Mouse (Mus musculus) yolk sac, embryonic 10.5 days (tissue): ENCODE results near the gene Ano6.

Experiments used
- DNase-seq: peaks from one replicate; pipeline ENCODE4 v3.0.0-alpha.2; 2017; ENCODE audit warnings: low spot score

Ano6 gene

DNA sequence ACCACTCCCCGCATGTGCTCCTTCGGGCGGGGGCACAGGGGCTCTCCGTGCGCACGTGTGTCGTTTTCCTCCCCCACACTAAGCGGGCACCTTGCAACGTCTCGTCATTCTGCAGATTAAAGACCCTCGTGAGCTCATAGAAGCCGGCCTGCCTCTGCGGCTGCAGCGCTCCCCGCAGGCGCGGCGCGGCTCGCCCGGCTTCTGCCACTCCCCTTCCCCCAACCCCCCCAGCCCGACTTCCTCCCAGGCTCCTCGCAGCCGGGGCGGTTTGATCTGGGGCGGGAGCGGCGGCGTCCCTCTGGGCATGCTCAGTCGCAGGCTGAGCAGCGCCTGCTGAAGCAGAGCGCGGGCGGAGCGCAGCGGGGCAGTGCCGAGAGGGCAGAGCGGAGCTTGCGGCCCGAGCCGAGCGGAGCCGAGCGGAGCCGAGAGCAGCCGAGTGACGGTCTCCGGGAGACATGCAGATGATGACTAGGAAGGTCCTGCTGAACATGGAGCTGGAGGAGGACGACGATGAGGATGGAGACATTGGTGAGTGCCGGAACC is at the start of gene Ano6:
Ano6 (plus strand) TSS at position 315 of the 543 bp plus-strand sequence.
- peak; percentile 95 for DNase-seq

DNA sequence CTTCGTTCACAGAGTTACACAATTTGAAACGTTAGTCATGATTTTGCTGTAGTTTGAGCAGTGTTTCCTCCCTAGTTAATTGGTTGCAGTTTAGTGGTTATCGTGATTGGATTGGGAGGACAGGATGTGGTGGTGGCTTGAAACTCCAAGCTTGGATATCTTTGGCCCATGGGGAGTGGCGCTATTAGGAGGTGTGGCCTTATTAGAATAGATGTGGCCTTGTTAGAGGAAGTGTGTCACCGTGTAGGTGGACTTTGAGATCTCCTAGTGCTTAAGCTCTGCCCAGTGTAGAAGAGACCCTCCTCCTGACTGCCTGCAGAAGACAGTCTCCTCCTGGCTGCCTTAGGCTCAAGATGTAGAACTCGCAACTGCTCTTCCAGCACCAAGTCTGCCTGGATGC is 47.7 kb upstream of the Ano6 start:
- no peak for DNase-seq

DNA sequence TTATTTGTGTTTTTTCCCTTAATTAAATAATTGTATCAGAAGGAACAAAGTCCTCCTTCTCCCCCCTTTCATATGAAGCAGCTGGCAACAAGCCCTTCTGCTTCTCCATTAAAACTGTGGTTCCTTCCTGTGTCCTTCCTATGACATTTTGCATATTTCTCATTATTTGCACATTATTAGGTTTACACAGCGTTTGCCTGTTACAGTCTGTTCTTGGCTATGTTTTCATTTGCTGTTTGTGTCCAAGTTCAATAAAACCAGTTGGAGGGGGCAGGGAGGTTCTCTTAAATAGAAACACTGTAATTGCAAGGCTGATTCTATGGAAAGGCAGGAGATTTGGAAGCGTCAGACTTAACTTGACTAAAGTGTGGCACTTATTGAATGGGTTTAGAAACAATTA is 46.8 kb upstream of the Ano6 start:
- no peak for DNase-seq

DNA sequence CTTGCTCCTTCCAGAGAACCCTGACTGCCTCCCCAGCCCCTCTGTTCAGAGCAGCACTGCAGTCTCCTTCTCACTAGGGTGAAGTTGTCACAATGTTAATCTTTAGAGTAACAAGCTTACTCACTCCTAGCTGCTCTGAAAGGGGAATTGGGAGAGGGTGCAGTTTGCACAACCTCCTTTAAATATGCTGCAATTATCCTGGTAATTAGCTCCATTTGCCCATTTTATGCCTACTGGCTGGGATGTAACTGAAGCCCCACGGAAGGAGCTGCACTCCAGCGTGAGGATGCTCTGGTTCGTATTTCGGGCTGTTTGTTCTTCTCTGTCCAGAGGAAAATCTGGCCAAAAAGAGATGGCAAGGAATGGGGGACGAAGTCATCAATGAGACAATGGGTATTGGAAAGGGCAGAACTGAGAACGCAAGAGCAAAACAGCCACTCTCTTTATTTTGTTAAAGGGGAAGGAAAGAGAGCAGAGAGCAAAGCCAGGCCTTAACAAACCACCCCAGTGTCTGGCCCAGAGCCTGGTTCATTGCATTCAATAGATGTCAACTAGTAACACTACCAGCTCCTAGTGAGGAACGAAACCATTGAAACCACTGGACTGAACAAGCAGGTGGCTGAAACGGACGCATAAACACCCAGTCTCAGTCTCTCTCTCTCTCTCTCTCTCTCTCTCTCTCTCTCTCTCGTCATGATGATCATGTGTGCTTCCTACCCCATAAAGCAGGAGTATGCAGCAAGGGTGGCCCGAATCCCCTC is 45.1 kb upstream of the Ano6 start:
- DNase-seq: no peak

DNA sequence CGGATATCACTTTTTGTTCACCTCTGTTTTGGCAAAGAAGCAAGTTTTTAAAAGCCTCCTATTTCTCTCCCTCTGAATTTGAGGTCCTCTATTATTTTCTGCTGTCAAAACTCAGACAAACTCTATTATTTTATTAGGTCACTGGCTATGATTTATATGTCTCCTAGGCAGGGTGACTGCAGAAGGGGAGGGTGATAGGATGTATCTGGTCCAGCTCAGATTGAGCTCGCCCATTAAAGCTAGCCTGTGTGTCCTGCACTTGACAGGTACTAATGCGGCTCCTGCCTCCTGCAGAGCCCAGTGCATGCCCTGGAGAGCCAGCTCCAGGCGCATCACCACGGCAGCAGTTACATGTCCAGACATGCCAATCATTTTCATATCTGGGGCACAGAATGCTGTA is 44.1 kb upstream of the Ano6 start:
- DNase-seq: no peak

DNA sequence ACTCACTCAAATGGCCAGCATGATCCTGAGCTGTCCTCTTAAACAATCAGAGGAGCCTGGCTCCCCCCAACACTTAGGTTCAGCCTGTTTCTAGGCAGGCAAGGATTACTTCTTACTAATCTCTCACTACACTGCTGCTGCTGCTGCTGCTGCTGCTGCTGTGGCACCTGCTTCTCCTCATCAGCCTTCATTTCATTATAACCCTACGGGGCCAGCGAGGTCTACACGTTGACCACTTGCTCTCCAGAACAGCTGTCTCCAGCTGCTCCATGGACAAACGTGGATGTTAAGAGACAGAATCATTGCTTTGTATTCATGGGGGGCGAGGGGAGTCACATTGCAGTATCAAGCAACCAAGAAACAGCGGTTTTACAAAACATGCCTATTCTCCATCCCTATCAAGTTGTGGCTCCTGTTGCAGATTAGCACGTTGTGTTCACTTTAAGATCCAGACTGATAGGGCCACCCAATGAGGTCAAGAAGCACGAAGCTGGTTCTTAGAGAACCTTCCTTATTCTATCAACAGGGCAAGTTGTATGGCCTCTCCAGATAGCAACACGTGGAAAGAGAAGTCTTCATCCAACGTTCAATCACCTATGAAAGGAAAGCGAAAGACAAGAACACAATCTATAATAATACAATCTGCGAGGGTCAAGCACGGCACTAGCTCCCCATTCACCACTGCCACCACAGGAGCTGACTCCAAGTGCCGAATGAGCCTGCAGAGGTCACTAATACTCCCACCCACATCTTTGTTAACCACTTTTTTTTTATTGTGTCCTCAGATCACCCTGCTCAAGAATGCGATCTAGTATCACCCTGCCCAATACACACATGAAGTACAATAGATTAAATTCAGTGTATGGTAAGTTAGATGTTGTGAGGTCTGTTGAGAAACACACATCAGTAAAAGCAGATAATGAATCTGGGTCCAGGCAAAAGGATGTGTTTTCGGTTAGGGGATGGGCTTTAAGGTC is 43.4 kb upstream of the Ano6 start:
- DNase-seq: no peak

DNA sequence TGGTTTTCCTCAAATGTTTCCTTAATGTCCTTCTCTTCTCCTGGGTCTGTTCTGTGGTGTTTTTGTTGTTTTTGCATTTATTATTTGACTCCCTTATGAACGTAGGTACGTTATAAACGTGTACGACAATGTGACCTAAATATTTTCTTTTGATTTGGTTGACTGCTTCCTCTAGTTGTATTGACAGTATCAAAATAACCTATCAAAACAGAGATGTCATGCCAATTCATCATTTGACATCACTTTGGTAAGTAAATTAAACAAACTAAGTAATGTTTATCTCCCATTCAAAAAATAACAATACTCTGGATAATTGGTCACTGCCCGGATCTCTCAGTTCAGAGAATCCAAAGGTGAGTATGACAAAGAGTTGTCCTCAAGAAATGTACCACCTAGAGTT is 41.4 kb upstream of the Ano6 start:
- DNase-seq: no peak

DNA sequence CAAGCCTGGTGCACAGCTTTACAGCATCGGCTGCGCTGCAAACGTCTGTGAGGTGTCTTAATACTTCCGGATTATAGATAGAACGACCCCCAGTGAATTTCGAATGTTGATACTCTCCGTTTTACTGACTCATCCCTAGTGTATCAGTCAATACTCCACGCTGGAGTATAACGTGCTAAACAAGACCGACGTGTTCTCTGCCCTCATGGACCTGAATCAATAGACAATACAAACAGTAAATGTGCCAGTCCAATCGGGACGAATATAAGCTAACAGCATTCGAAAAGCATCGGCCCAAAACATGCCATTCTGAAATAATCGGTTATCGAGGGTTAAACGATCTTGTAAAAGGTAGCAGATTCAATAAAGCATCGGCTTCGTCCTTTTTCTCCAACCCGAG is 40.6 kb upstream of the Ano6 start:
- no peak for DNase-seq

DNA sequence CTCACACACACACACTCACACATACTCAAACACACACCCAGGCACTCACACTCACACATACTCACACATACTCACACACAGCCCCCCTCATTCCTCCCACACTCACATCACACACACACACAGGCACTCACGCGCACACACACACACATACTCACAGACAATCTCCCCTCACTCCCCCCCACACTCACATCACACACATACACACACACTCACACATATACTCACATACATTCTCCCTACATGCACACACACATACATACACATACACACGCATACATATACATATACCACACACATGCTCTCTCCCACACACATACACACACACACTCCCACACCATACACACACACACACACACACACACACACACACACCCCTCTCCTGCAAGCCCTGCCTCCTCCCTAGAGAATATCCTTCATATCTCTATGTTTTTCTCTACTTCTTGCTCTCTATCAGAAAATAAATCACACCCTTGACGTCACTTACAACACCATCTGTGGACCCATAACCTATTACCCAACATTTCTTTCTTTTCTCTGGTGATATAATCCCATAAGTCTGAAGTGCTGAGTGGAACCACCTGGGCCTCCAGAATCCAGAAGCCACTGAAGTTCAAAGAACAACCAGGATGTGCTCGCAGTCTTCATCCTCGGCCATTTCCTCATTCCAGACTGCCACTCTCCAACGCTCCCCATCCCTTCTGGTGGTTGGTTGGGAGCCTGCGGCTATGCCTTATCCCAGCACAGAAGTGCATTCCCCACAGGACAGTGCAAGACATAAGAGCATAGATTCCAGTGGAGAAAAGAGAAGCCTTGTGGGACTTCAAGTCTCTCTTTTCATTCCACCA is 38.6 kb upstream of the Ano6 start:
- DNase-seq: no peak

DNA sequence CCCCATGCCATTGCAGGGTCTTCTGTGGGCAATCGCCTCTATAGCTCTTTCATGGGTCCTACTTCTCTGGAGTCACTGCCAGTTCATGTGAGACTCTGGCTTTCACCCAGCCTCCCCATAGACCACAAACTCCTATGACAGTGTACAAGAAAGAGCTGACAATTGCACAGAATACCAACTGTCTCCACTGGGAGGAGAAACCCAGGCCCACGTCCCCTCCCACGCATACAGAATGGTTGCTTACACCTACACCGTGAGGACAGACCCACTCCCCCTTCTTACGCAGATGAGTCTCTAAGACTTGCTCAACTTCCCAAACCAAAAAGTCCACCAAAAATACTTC is 38.0 kb upstream of the Ano6 start:
- no peak for DNase-seq

DNA sequence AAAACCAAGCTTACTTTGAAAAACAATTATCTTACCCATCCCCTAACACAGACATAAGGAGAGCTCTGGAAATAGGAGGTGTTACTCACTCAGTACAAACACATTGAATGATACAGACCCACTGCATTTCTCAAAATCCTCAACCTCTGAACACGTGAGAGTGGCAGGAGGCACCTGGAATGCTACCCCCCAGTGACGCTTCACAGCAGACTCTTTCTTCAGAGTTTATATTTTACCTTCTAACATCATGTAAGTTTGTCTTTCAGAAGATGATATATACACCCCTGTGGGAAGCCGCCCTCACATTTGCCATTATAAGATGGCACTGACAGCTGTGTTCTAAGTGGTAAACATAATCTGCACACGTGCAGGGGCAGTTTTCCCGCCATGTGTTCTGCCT is 37.6 kb upstream of the Ano6 start:
- no peak for DNase-seq

DNA sequence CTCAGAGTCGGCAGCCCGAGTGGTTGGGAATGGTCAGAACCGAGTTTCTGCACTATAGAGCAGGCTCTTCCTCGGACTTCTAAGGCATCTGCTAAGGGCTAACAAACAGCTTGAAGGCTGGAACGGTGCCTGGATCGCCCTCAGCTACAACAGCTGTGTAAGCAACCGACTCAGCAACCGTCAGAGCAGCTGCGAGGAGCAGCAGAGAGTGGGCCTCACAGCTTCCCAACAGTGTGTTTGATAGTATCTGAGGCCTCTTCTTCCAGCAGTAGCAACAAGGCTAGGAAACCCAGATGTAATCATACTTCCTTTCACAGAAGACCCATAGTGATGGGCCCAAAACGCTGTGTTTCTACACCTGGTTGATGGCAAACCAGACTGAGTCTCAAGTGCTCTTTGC is 33.5 kb upstream of the Ano6 start:
- no peak for DNase-seq

DNA sequence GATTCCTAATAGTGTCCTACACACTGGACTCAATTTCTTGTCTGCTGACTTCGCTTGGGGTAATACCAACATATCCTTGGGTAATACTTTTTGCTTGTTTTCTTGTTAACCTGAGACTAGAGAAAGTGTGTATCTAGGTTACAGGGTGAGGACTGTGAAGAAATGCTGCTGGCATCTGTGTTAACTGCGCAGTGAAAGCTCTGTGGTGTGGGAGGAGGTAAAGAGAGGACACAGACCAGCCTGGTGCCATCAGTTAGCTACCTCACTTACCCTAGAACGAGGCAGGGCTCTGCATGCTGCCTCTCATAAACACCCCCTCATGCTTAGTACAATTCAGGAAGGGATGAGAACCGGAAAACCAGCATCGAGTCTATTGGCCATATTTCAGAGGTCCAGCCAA is 32.6 kb upstream of the Ano6 start:
- no peak for DNase-seq

DNA sequence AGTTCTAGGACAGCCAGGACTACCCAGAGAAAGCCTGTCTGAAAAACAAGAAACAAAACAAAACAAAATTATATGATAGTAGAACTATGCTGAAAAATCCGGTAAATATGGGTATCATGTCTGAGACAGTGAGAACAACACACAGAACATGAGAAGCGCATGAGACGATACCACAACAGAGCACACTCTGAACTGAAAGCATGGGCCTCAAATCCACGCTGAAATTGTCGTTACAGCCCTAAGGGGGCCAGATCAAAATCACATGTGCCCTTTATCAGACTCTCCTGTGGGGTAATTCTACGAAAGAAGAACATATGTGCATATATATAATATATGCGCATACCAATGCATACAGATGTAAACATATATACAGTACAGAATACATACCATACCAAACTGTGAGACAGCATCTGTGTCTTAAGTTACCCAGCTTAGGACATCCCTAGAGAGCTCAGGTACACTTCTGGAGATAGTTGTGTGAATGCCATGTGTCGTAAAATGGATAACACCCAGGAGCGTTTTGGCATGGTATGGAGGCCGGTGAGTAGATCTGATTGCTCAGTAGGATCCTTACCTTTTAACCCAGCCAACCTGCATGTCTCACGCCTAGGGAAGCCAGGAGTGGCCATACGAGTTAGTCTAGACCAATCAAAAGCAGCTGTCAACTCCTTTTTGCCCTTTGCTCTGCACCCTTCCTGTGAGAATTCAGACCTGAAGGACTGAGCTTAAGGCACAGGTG is 31.8 kb upstream of the Ano6 start:
- DNase-seq: no peak

DNA sequence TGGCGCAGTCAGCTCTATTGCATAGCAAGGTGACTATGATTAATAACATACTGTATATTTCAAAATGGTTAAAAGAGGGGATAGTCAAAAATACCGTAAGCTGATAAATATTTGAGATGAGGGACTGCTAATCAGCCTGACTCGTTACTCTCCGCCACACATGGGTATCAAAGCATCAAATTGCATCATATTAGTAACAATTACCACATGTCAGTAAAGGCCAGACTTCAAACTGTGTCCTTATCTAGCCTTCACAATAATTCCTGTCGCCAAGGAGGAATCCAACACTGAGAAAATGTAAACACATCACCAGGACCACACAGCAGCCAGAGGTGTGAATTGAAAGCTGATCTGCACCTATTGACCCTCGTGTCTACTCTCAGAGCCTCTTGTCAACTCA is 30.8 kb upstream of the Ano6 start:
- no peak for DNase-seq

DNA sequence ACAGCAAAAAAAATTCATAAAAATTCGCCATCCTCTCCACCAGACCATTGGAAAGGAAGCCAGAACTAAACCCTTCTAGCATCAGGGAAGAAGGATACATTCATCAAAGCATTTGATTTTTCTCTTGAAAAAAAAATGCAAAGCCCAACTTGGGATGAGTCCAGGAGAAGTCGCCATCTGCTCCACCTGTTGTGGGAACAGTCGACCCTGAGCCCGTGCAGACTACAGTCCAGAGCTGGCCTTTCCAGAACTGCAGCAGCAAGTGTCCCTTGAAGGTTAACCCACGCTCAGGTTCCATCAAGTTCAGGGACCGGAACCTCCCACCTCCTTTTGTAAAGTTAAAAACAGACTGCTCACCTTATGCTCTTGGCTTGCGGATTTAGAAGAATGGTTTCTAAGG is 29.2 kb upstream of the Ano6 start:
- no peak for DNase-seq

DNA sequence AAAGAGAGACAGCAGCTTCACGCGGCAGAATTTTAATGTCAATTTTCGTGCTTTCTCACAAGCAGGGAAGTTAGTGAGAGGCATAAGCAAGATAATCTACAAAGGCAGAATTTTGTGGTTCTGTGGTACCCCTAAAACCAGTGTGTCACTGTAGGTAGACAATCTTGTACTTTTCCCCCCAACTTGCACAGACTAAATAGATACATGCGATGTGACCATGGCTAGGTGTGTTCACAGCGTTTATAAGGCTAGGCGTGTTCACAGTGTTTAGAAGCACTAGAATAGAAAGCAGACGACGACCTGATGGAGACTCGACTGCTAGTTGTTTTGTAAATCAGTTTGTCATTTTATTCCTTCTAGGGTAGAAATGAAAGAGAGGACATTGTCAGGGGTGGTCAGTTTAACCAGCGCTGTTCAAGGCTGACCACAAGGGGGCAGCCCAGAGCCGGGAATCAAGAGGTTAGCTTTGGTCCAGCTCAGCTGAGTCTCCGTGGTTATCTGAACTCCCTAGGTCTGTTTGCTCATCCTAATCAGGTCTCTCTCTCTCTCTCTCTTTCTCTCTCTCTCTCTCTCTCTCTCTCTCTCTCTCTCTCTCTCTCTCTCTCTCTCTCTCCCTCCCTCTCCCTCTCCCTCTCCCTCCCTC is 27.9 kb upstream of the Ano6 start:
- peak; percentile 54 for DNase-seq

DNA sequence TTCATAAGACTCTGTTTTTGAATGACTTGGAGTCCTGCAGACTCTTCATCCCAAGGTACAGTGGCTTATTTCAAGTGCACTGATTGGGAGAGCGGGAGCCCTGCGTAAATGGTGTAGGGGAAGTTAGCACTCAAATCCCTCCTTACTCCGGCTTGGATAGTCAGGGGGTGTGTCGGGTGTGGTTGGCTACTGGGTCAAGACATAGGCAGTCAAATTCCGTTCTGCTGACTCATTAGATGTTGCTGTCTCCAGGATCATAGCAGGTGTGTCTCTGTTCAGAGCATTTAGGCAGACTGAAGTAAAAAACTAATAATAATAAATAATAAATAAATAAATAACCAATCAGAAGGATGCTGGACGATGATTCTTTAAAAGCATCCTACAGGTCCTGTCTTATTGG is 27.2 kb upstream of the Ano6 start:
- DNase-seq: no peak

DNA sequence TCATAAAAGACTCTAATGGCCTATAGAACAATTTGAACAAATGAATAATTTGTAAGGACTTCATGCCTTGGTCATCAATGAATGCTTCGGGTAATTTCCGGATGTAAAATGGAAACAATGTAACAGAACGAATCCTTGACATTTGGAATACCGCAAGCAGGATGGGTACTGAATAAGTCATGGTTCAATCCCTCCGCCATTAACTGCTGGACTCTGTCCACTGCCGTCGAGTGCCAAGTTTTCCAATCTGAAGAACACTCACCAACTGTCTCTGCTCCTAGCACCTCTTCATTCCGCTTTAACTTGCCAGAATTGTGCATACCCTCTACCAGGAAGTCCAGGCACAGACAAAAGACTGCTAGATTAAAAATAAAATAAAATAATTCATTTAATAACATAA is 25.4 kb upstream of the Ano6 start:
- no peak for DNase-seq

DNA sequence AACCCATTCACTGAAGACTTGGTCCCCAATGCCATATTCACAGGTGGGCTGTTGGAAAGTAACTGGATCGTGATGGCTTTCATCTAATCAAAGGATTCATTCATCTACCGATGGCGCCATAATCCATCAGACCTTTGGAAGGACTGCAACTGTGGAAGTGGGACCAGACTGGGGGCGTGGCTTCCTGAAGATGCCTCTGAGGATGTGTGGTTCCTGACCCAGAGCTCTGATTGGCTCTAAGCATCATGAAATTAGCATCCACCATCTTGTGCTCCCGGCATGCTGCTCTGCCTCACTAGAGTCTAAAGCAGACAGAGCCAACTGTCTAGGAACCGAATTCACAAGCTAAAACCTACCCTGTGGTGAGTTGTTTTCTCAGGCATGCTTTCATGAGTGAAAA is 24.7 kb upstream of the Ano6 start:
- no peak for DNase-seq

DNA sequence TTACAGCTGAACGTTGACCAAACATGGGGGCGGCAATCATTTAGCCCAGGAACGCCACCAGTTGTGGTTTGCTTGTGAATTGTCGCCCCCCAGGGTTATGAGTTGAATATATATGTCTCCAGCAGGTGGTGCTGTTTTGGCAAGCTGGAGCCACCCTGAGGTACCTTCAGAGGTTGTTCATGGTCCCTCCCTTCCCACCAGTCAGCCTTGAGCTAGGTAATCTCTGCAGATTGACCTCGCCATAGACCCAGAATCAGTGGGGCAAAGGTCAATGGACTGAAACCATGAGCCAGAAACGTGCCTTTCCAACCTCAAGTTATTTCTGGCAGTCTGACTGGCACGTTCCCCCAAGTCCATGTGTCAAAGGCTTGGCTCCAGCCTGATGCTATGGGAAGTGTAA is 22.8 kb upstream of the Ano6 start:
- peak; percentile 15 for DNase-seq
